Mouse (Mus musculus): ENCODE results near the gene Htr1f. TPM values are rescaled to one million over a fixed set of nuclear protein-coding genes. Genes with fewer than 3 reads are reported as not detected.

Gene Htr1f
- polyA plus RNA-seq, 1 experiment from 2014 or later = 0.31 TPM

- H3K27me3 ChIP-seq (ENCODE audit: control insufficient read depth, insufficient read depth, low read length) = no peaks in the 10 kb centered on the region
- DNase-seq (ENCODE audit: low spot score, missing footprints) (no peak), ATAC-seq (ENCODE audit: low FRiP score) (no peak)
- no peak overlapping the region for H3K4me2 ChIP-seq
- WGBS = 78% methylated on average over 2 of the region's 2 CpGs
- H3K4me1 ChIP-seq (ENCODE audit: control insufficient read depth, insufficient read depth, low read length) = no peaks in the 10 kb centered on the region
- no peak overlapping the region for H3K27ac ChIP-seq (ENCODE audit: low read depth, low read length)
- no peak overlapping the region for H3K4me3 ChIP-seq (ENCODE audit: low read depth, low read length)
- H3K36me3 ChIP-seq (ENCODE audit: control insufficient read depth, insufficient read depth, low read length) = no peaks in the 10 kb centered on the region
- H3K9me3 ChIP-seq (ENCODE audit: control insufficient read depth, low read length) = no peaks in the 10 kb centered on the region
- H3K9ac ChIP-seq (ENCODE audit: low read length) = no peak overlapping the region
Observed at GRCm38 (mm10) chr16:64881442-64881841, 224.2 kb downstream of the Htr1f start.

GRCm38 (mm10) chr16:64880986-64881385 lies 224.7 kb downstream of the Htr1f start:
- 73% methylated on average over 3 of the region's 3 CpGs for WGBS

GRCm38 (mm10) chr16:64879735-64880134 lies 225.9 kb downstream of the Htr1f start:
- Histone ChIP-seq H3K9me3 (ENCODE audit: control insufficient read depth, low read length) (no peaks in the 10 kb centered on the region), H3K4me3 (ENCODE audit: low read depth, low read length) (no peak overlapping the region), H3K27me3 (ENCODE audit: control insufficient read depth, insufficient read depth, low read length) (no peaks in the 10 kb centered on the region), H3K9ac (ENCODE audit: low read length) (no peak overlapping the region), H3K36me3 (ENCODE audit: control insufficient read depth, insufficient read depth, low read length) (no peaks in the 10 kb centered on the region), H3K4me1 (ENCODE audit: control insufficient read depth, insufficient read depth, low read length) (no peaks in the 10 kb centered on the region), H3K4me2 (no peak overlapping the region), H3K27ac (ENCODE audit: low read depth, low read length) (no peak overlapping the region)
- 88% methylated on average over 5 of the region's 5 CpGs for WGBS
- DNase-seq (ENCODE audit: low spot score, missing footprints) = no peak
- no peak for ATAC-seq (ENCODE audit: low FRiP score)

More at GRCm38 (mm10) chr16:64880986-64881385, 224.7 kb downstream of the Htr1f start:
- H3K36me3 ChIP-seq (ENCODE audit: control insufficient read depth, insufficient read depth, low read length) = no peaks in the 10 kb centered on the region
- DNase-seq (ENCODE audit: low spot score, missing footprints) (no peak), ATAC-seq (ENCODE audit: low FRiP score) (no peak)
- H3K4me2 ChIP-seq = no peak overlapping the region
- no peaks in the 10 kb centered on the region for H3K27me3 ChIP-seq (ENCODE audit: control insufficient read depth, insufficient read depth, low read length)
- no peaks in the 10 kb centered on the region for H3K4me1 ChIP-seq (ENCODE audit: control insufficient read depth, insufficient read depth, low read length)
- no peak overlapping the region for H3K9ac ChIP-seq (ENCODE audit: low read length)
- H3K9me3 ChIP-seq (ENCODE audit: control insufficient read depth, low read length) = no peaks in the 10 kb centered on the region
- H3K27ac ChIP-seq (ENCODE audit: low read depth, low read length) = no peak overlapping the region
- H3K4me3 ChIP-seq (ENCODE audit: low read depth, low read length) = no peak overlapping the region

DNA sequence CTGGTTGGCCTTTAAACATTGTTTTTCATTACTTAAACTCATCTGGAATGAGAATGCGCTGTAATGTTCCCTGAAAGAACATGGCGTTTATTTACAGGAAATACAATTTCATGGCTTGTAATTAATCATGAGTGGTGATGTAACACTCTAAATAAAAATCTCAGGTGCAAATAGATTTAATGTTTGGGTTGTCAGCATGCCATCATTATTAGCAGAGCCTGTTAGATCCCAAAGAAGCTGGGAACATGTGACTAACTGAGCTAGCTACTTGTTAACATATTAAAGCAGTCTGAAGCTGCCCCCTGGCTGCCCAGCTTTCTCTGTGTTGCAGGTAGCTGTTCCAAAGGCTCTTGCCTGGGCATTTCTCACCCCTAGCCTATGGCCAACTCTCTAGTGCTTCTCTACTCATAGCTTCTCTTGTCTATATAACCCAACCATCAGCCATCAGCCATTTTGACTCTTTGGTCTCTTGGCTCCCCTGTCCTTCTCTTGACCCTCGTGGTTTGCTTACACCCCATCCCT lies 227.0 kb downstream of the Htr1f start:
- no peaks in the 10 kb centered on the region for H3K9me3 ChIP-seq (ENCODE audit: control insufficient read depth, low read length)
- no peaks in the 10 kb centered on the region; the same call in 1 of the 2 replicates for H3K4me1 ChIP-seq (ENCODE audit: control insufficient read depth, insufficient read depth, low read length)
- H3K4me2 ChIP-seq = no peak overlapping the region
- H3K9ac ChIP-seq (ENCODE audit: low read length) = no peak overlapping the region
- ATAC-seq (ENCODE audit: low FRiP score) = no peak
- no peaks in the 10 kb centered on the region for H3K27me3 ChIP-seq (ENCODE audit: control insufficient read depth, insufficient read depth, low read length)
- no peak for DNase-seq (ENCODE audit: low spot score, missing footprints)
- no peak overlapping the region for H3K4me3 ChIP-seq (ENCODE audit: low read depth, low read length)
- 88% methylated on average over 3 of the region's 3 CpGs for WGBS
- H3K27ac ChIP-seq (ENCODE audit: low read depth, low read length) = no peak overlapping the region
- H3K36me3 ChIP-seq (ENCODE audit: control insufficient read depth, insufficient read depth, low read length) = no peaks in the 10 kb centered on the region

DNA sequence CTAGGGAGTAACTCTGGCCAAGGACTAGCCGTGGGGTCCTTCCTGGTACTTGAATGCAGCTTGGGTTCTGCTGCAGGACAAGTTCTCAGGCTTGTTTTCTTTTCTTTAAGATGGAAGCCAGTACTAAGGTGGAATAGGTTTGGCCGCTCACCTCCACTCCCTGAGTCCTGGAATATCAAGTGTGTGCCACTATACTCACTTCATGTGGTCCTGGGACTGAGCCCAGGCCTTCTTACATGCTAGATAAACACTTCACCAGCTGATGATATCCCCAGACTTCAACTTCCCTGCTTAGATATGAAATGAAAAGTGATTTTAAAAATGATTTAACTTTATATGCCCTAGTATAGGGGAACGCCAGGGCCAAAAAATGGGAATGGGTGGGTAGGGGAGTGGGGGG lies 228.3 kb downstream of the Htr1f start:
- Histone ChIP-seq H3K9ac (ENCODE audit: low read length) (no peak overlapping the region), H3K4me1 (ENCODE audit: control insufficient read depth, insufficient read depth, low read length) (no peaks in the 10 kb centered on the region; the same call in 1 of the 2 replicates), H3K36me3 (ENCODE audit: control insufficient read depth, insufficient read depth, low read length) (no peaks in the 10 kb centered on the region), H3K4me2 (no peak overlapping the region), H3K27me3 (ENCODE audit: control insufficient read depth, insufficient read depth, low read length) (no peaks in the 10 kb centered on the region), H3K4me3 (ENCODE audit: low read depth, low read length) (no peak overlapping the region), H3K27ac (ENCODE audit: low read depth, low read length) (no peak overlapping the region), H3K9me3 (ENCODE audit: control insufficient read depth, low read length) (no peaks in the 10 kb centered on the region)
- no peak for DNase-seq (ENCODE audit: low spot score, missing footprints)
- no peak for ATAC-seq (ENCODE audit: low FRiP score)
- 92% methylated on average over 3 of the region's 3 CpGs for WGBS

DNA sequence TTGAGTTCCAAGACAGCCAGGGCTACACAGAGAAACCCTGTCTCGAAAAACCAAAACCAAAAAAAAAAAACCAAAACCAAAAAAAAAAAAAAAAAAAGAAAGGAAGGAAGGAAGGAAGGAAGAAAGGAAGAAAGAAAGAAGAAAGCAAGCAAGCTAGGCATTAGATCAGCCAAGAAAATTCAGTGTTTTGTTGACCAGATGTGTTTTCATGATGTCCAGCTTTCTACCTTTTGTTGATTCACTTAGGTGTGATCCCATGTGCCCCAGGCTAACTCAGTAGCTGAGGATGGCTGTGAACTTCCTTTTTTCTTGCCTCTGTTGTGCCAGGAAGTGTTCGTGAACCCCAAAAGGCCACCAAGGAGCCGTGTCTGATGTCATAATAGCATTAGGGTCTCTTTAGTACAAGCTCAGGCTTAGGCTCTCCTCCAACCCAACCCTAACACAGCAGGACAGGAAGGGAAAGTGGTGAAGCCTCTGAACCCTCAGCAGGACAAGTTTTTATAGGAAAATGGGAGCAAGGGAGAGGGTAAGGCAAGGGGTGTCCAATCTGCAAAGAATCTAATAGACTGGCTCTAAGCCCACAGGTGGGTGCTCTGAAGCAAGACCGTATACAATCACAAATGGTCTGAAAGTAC lies 228.9 kb downstream of the Htr1f start:
- Histone ChIP-seq H3K9me3 (ENCODE audit: control insufficient read depth, low read length) (no peaks in the 10 kb centered on the region), H3K4me3 (ENCODE audit: low read depth, low read length) (no peak overlapping the region), H3K36me3 (ENCODE audit: control insufficient read depth, insufficient read depth, low read length) (no peaks in the 10 kb centered on the region), H3K27ac (ENCODE audit: low read depth, low read length) (no peak overlapping the region), H3K27me3 (ENCODE audit: control insufficient read depth, insufficient read depth, low read length) (no peaks in the 10 kb centered on the region), H3K9ac (ENCODE audit: low read length) (no peak overlapping the region), H3K4me1 (ENCODE audit: control insufficient read depth, insufficient read depth, low read length) (no peaks in the 10 kb centered on the region; the same call in 1 of the 2 replicates), H3K4me2 (no peak overlapping the region)
- ATAC-seq (ENCODE audit: low FRiP score) (no peak), DNase-seq (ENCODE audit: low spot score, missing footprints) (no peak)
- WGBS = 71% methylated on average over 4 of the region's 4 CpGs

DNA sequence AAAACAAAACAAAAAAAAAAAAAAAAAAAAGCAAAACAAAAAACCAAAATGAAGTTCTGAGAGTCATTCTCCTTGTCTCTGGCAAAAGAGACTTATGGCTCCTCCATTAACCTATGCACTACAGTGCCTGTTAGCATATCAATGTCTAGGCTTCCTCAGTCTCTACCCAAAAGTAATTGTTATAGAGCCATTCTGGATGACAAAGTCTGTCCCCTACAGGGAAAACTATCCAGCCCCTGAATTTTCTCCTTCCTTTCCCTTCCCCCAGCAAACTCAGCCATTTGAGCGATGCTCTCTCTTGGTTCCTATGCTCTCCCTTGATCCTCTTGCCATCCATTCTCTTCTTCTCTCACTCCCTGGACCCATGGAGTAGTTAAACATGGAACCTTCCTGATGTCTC lies 229.8 kb downstream of the Htr1f start:
- Histone ChIP-seq H3K27me3 (ENCODE audit: control insufficient read depth, insufficient read depth, low read length) (no peaks in the 10 kb centered on the region), H3K36me3 (ENCODE audit: control insufficient read depth, insufficient read depth, low read length) (no peaks in the 10 kb centered on the region), H3K9me3 (ENCODE audit: control insufficient read depth, low read length) (no peaks in the 10 kb centered on the region), H3K9ac (ENCODE audit: low read length) (no peak overlapping the region), H3K4me2 (no peak overlapping the region), H3K27ac (ENCODE audit: low read depth, low read length) (no peak overlapping the region), H3K4me3 (ENCODE audit: low read depth, low read length) (no peak overlapping the region), H3K4me1 (ENCODE audit: control insufficient read depth, insufficient read depth, low read length) (no peaks in the 10 kb centered on the region; the same call in 1 of the 2 replicates)
- 77% methylated on average over 1 of the region's 1 CpGs for WGBS
- DNase-seq (ENCODE audit: low spot score, missing footprints) = no peak
- no peak for ATAC-seq (ENCODE audit: low FRiP score)

GRCm38 (mm10) chr16:64875384-64875783 lies 230.3 kb downstream of the Htr1f start:
- ATAC-seq (ENCODE audit: low FRiP score) (no peak), DNase-seq (ENCODE audit: low spot score, missing footprints) (no peak)
- Histone ChIP-seq H3K4me2 (no peak overlapping the region), H3K27ac (ENCODE audit: low read depth, low read length) (no peak overlapping the region), H3K4me3 (ENCODE audit: low read depth, low read length) (no peak overlapping the region), H3K36me3 (ENCODE audit: control insufficient read depth, insufficient read depth, low read length) (no peaks in the 10 kb centered on the region), H3K9ac (ENCODE audit: low read length) (no peak overlapping the region), H3K4me1 (ENCODE audit: control insufficient read depth, insufficient read depth, low read length) (no peaks in the 10 kb centered on the region; the same call in 1 of the 2 replicates), H3K27me3 (ENCODE audit: control insufficient read depth, insufficient read depth, low read length) (no peaks in the 10 kb centered on the region), H3K9me3 (ENCODE audit: control insufficient read depth, low read length) (no peaks in the 10 kb centered on the region)
- 95% methylated on average over 10 of the region's 10 CpGs for WGBS
